ENCODE assay signal across 8 mouse cellular contexts in genomic region chr13:76098493-76099303, GRCm38 (mm10). TPM values are rescaled to one million over a fixed set of nuclear protein-coding genes. Genes with fewer than 3 reads are reported as not detected.
DNase-seq lines count a peak whose midpoint lies in the region; ATAC-seq and TF ChIP-seq lines count a peak whose summit lies in the region.

TSS of gene Arsk (minus strand) at chr13:76098660.
TSS of gene Ttc37 (plus strand) at chr13:76098734.

- no peak for TF ChIP-seq EP300 in liver, embryonic 14.5 days (IDR thresholded peaks at IDR 0.05; ENCODE audit: low read depth)
- TF ChIP-seq EP300 in stomach, postnatal 0 days (optimal IDR thresholded peaks at IDR 0.05), result no peak

- H3K27me3 ChIP-seq in forebrain, embryonic 10.5 days (ENCODE audit: poor library complexity, severe bottlenecking), result no peaks in the 10 kb centered on the region
- H3K27me3 ChIP-seq in heart, embryonic 15.5 days, result no peaks in the 10 kb centered on the region
- H3K27me3 ChIP-seq in liver, embryonic 14.5 days (ENCODE audit: control insufficient read depth, insufficient read depth, low read length), result no peaks in the 10 kb centered on the region; the same call in 1 of the 2 replicates
- H3K27me3 ChIP-seq in neural tube, embryonic 11.5 days (ENCODE audit: control insufficient read depth, insufficient read depth, low read length), result no peaks in the 10 kb centered on the region
- no peaks in the 10 kb centered on the region for H3K27me3 ChIP-seq in stomach, postnatal 0 days (ENCODE audit: control insufficient read depth, insufficient read depth, low read length)

- WGBS in forebrain, embryonic 10.5 days, result under 1% methylated on average over 34 of the region's 34 CpGs
- under 1% methylated on average over 34 of the region's 34 CpGs for WGBS in heart, embryonic 15.5 days
- WGBS in liver, embryonic 14.5 days (ENCODE audit: insufficient replicate concordance), result under 1% methylated on average over 34 of the region's 34 CpGs
- WGBS in neural tube, embryonic 11.5 days, result under 1% methylated on average over 34 of the region's 34 CpGs
- WGBS in stomach, postnatal 0 days, result under 1% methylated on average over 34 of the region's 34 CpGs

- peaks cover 14% of the 10 kb centered on the region for H3K36me3 ChIP-seq in forebrain, embryonic 10.5 days (replicated peaks)
- peaks cover 5% of the 10 kb centered on the region; the same call in 1 of the 2 replicates for H3K36me3 ChIP-seq in heart, embryonic 15.5 days
- no peaks in the 10 kb centered on the region for H3K36me3 ChIP-seq in liver, embryonic 14.5 days (replicated peaks; ENCODE audit: control insufficient read depth, insufficient read depth, low read depth)
- no peaks in the 10 kb centered on the region for H3K36me3 ChIP-seq in neural tube, embryonic 11.5 days (ENCODE audit: control insufficient read depth, insufficient read depth, low read length)
- no peaks in the 10 kb centered on the region for H3K36me3 ChIP-seq in stomach, postnatal 0 days (ENCODE audit: control insufficient read depth, insufficient read depth, low read length)

- H3K4me1 ChIP-seq in forebrain, embryonic 10.5 days, result peaks cover 10% of the 10 kb centered on the region
- H3K4me1 ChIP-seq in heart, embryonic 15.5 days (replicated peaks), result peaks cover 8% of the 10 kb centered on the region; the same call in 1 of the 2 replicates
- no peaks in the 10 kb centered on the region; a peak in 1 of 4 replicates for H3K4me1 ChIP-seq in liver, embryonic 14.5 days (replicated peaks; ENCODE audit: control insufficient read depth in 2 of 2, insufficient read depth in 2 of 2, low read length in 1 of 2)
- no peaks in the 10 kb centered on the region for H3K4me1 ChIP-seq in neural tube, embryonic 11.5 days (ENCODE audit: control insufficient read depth, insufficient read depth, low read length)
- H3K4me1 ChIP-seq in stomach, postnatal 0 days (replicated peaks; ENCODE audit: control insufficient read depth, insufficient read depth), result no peaks in the 10 kb centered on the region

- no peak for TF ChIP-seq CTCF in liver, embryonic 14.5 days (IDR thresholded peaks at IDR 0.05; ENCODE audit: low read depth)
- no peak for TF ChIP-seq CTCF in stomach, postnatal 0 days (IDR thresholded peaks at IDR 0.05; ENCODE audit: low read depth)

- peak within 1 kb of the TSS; percentile 88 for H3K27ac ChIP-seq in forebrain, embryonic 10.5 days
- H3K27ac ChIP-seq in heart, embryonic 15.5 days, result peak within 1 kb of the TSS; percentile 80
- peak within 1 kb of the TSS; percentile 71 for H3K27ac ChIP-seq in liver, embryonic 14.5 days
- H3K27ac ChIP-seq in neural tube, embryonic 11.5 days (ENCODE audit: low read depth, low read length), result no peak within 1 kb of the TSS
- H3K27ac ChIP-seq in stomach, postnatal 0 days (replicated peaks), result peak within 1 kb of the TSS; percentile 5; the same call in 1 of the 2 replicates

- peak within 1 kb of the TSS; percentile 71 for H3K4me3 ChIP-seq in forebrain, embryonic 10.5 days
- peak within 1 kb of the TSS; percentile 61 for H3K4me3 ChIP-seq in heart, embryonic 15.5 days
- H3K4me3 ChIP-seq in liver, embryonic 14.5 days (ENCODE audit: insufficient read depth in 1 of 2, low read depth in 2 of 2, low read length in 2 of 2), result peak within 1 kb of the TSS; percentile 86 to 97
- H3K4me3 ChIP-seq in neural tube, embryonic 11.5 days (ENCODE audit: low read depth, low read length), result peak within 1 kb of the TSS; percentile 66
- H3K4me3 ChIP-seq in stomach, postnatal 0 days (ENCODE audit: low read depth, low read length), result peak within 1 kb of the TSS; percentile 57

- no peaks in the 10 kb centered on the region for H3K9me3 ChIP-seq in forebrain, embryonic 10.5 days
- no peaks in the 10 kb centered on the region for H3K9me3 ChIP-seq in heart, embryonic 15.5 days (replicated peaks)
- no peaks in the 10 kb centered on the region for H3K9me3 ChIP-seq in liver, embryonic 14.5 days (ENCODE audit: control insufficient read depth, low read length)
- no peaks in the 10 kb centered on the region for H3K9me3 ChIP-seq in neural tube, embryonic 11.5 days (ENCODE audit: control insufficient read depth, low read length)
- no peaks in the 10 kb centered on the region for H3K9me3 ChIP-seq in stomach, postnatal 0 days (ENCODE audit: control insufficient read depth, low read length)

- H3K4me2 ChIP-seq in heart, embryonic 15.5 days, result peak within 1 kb of the TSS; percentile 63
- H3K4me2 ChIP-seq in liver, embryonic 14.5 days (ENCODE audit: low read depth), result peak within 1 kb of the TSS; percentile 76
- peak within 1 kb of the TSS; percentile 68 for H3K4me2 ChIP-seq in neural tube, embryonic 11.5 days (ENCODE audit: low read depth)
- peak within 1 kb of the TSS; percentile 61 for H3K4me2 ChIP-seq in stomach, postnatal 0 days (replicated peaks; ENCODE audit: low read depth)

- ATAC-seq in heart, embryonic 15.5 days (replicated peaks; ENCODE audit: insufficient number of reproducible peaks, insufficient read depth, low FRiP score, low read depth), result peak; percentile 97
- ATAC-seq in liver, embryonic 14.5 days (ENCODE audit: insufficient read depth), result peak; percentile 97
- ATAC-seq in neural tube, embryonic 11.5 days (ENCODE audit: insufficient read depth, low FRiP score, low TSS enrichment), result peak; percentile 92
- ATAC-seq in stomach, postnatal 0 days (ENCODE audit: low FRiP score, low TSS enrichment), result peak; percentile 96

- H3K9ac ChIP-seq in heart, embryonic 15.5 days, result peak within 1 kb of the TSS; percentile 66
- peak within 1 kb of the TSS; percentile 79 for H3K9ac ChIP-seq in liver, embryonic 14.5 days (replicated peaks)
- H3K9ac ChIP-seq in neural tube, embryonic 11.5 days (ENCODE audit: low read length), result peak within 1 kb of the TSS; percentile 71
- peak within 1 kb of the TSS; percentile 61 for H3K9ac ChIP-seq in stomach, postnatal 0 days (ENCODE audit: low read length)

- DNase-seq in CD8-positive naive resting alpha-beta T cell, adult 2 months (ENCODE audit: low read depth in 2 of 2, low spot score in 2 of 2), result peak; percentile 89 to 90
- DNase-seq in c-Kit-positive CD71-negative TER-119-negative erythroid progenitor cells, embryonic 14.5 days (ENCODE audit: low read depth), result peak; percentile 97
- peak; percentile 92 for DNase-seq in forebrain, embryonic 10.5 days (ENCODE audit: extremely low spot score, low spot score)
- peak; percentile 95 to 97 for DNase-seq in kidney, postnatal 25 days
- DNase-seq in liver, embryonic 14.5 days (ENCODE audit: low read depth in 3 of 3, low spot score in 3 of 3), result peak; percentile 94 to 96 (median 95)
- DNase-seq in neural tube, embryonic 11.5 days (ENCODE audit: low spot score), result peak; percentile 93
- DNase-seq in stomach, postnatal 0 days (ENCODE audit: low spot score), result peak; percentile 93

RNA-seq across cellular contexts. Expression of gene Arsk, which starts in this region (rescaled TPM):
- polyA plus RNA-seq in forebrain, embryonic 10.5 days (2016; fragmentation: Nextera tagmentation; extraction: Ambion mirVana), result 5.2 and 5.3 TPM in 2 replicates
- polyA plus RNA-seq in heart, embryonic 15.5 days (2015; fragmentation: Nextera tagmentation; extraction: Ambion mirVana), result 3.3 and 3.4 TPM in 2 replicates
- 1.2 and 1.5 TPM in 2 replicates for polyA plus RNA-seq in liver, embryonic 14.5 days (2012; rRNA removed)
- polyA plus RNA-seq in liver, embryonic 14.5 days (2014; fragmentation: Nextera tagmentation; extraction: Ambion mirVana), result 2.6 and 3.0 TPM in 2 replicates
- polyA plus RNA-seq in neural tube, embryonic 11.5 days (2014; fragmentation: Nextera tagmentation; extraction: Ambion mirVana), result 5.3 and 6.6 TPM in 2 replicates
- 4.0 and 4.8 TPM in 2 replicates for polyA plus RNA-seq in stomach, postnatal 0 days (2015; fragmentation: Nextera tagmentation; extraction: Ambion mirVana)

RNA-seq across cellular contexts. Expression of gene Ttc37, which starts in this region (rescaled TPM):
- 14.6 and 15.9 TPM in 2 replicates for polyA plus RNA-seq in forebrain, embryonic 10.5 days (2016; fragmentation: Nextera tagmentation; extraction: Ambion mirVana)
- polyA plus RNA-seq in heart, embryonic 15.5 days (2015; fragmentation: Nextera tagmentation; extraction: Ambion mirVana), result 6.2 and 8.1 TPM in 2 replicates
- 3.2 and 4.0 TPM in 2 replicates for polyA plus RNA-seq in liver, embryonic 14.5 days (2012; rRNA removed)
- polyA plus RNA-seq in liver, embryonic 14.5 days (2014; fragmentation: Nextera tagmentation; extraction: Ambion mirVana), result 5.0 and 6.4 TPM in 2 replicates
- polyA plus RNA-seq in neural tube, embryonic 11.5 days (2014; fragmentation: Nextera tagmentation; extraction: Ambion mirVana), result 15.8 and 17.1 TPM in 2 replicates
- 6.0 and 6.4 TPM in 2 replicates for polyA plus RNA-seq in stomach, postnatal 0 days (2015; fragmentation: Nextera tagmentation; extraction: Ambion mirVana)
